Mouse (Mus musculus) layer of hippocampus, postnatal 14 days (tissue): Measurements from ENCODE around the gene Actr3b. TPM values are rescaled to one million over a fixed set of nuclear protein-coding genes. Genes with fewer than 3 reads are reported as not detected.
A peak's percentile ranks its signal among the peaks of the same experiment; 100 is the strongest.
"Not testable (repeated sequence)": the region's sequence is repeated elsewhere in the genome, so short reads cannot be mapped to it uniquely, and the experiment has no call there.

ENCODE experiments used
- DNase-seq, 2 experiments: peaks; one replicate each; pipeline ENCODE4 v3.0.0; 2021 to 2022; ENCODE audit warnings: low spot score in 2 of 2, mixed read lengths in 1 of 2
- total RNA-seq, 2 experiments: library from RNA; stranded (reverse); gene quantifications; 2 replicates each; pipeline ENCODE4 v1.2.3; 2021

The Actr3b gene
- total RNA-seq, 2 experiments from 2014 or later: 189 to 198 TPM

DNA sequence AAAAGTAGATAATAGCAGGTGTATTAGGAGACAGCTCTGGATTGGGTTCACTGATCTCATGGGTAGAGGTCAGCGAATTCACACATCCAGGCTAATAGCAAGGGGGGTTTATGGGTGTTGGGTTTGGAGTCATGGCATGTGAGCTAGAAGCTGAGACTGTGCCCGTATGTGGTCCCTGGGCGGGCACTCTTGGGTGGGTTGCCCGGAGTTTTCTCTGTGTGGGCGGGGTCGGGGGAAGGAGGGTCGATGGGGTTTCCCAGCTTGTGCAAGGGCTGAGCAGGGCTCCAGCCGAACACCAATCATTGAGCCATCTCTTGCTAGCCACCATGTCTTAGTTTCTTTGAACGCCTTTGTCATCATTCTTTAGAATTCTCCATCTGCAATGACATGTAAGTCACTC lies 12.7 kb downstream of the Actr3b start:
- no peak for DNase-seq

DNA sequence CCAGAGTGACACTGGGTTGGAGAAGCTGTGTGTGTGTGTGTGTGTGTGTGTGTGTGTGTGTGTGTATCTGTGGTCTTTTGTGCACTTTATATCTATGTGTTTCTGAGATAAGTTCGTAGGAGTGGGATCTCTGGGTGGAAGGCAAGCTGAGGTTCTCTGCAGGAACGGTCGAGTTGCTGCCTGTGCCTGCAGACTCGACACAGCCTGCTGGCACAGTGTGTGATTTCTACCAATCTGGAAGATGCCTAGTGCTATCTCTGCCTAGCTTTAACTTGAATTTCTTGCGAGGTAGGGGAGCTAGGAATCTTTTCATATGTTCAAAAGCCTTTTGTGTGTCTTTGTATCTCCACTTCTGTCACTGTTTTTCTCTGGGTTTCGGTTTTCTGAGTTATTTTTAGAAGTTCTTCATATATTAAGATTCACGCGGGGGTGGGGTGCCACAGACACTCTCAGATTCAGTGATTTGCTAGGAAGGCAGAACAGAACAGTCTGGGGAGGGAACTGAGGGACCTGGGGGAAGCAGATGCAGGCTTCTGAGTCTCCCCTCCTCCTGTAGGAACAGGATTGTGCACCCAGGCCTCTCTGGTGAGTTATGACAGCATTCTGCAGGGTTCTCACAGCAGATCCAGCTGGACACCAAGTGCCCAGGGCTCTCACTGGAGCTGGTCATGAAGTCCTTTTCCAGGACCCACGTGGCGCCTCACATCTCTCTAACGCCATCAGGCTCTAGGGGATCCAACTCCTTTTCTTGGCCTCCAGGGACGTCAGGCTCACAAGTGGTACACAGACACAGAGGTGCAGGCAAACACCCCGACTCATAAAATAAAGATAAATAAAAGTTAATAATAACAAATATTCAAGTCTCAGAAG lies 14.4 kb downstream of the Actr3b start:
- peak; percentile 30 to 64 for DNase-seq

DNA sequence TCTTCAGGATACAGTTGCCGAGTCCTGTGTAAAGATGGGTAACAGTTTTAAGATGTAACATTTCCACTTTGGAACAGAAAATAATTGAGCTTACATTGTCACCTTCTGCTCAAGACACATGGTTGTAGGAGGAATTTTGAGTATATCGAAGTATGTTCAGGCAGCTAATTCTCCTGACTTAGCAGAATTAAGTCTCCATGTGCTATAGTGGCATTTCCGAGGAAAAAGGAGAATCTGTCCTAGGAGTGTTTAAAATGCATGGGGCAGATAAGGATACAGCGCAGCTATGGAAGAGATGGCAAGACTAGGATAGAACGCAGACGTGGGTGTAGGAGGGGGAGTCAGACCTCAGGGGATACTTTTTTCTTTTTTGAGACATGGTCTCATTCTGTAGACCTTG lies 31.8 kb downstream of the Actr3b start:
- peak in 1 of 2 experiments; percentile 31 for DNase-seq

DNA sequence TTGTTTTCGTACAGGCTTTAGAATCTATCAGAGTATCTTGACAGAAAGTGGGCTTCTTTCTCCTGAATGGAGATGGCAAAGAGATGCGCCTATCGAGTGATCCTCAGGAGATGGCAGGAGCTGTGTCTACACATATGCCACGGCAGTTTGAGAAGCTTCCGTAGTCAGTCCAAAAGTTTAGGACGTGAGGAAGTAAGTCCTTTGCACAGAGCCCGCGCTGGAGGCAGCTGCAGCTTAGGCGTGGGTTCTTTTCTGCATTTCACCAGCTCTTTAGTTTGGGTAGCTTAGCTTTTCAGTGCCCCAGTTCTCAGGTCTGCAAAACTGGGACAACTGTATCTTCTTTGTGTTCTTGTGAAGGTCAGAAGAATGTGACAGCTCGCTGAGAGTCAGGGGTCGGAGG lies 38.0 kb downstream of the Actr3b start:
- no peak for DNase-seq

DNA sequence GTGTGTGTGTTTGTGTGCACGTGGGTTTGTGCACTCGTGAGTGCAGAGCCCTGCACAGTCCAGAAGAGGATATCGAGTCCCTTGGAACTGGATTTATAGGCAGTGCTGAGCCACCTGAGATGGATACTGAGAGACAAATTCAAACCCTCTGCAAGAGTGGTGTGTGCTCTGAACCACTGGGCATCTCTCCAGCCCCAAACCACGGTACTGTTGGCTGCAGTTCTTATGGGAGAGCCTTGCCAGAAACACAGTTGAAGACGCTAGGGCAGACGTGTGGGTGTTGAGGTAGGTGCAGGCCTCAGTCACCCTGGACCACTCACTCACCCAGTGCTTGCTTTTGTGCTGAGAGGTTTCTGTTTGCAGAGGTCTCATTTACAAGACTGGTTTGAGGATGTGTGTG lies 41.1 kb downstream of the Actr3b start:
- DNase-seq: peak in 1 of 2 experiments; percentile 19

DNA sequence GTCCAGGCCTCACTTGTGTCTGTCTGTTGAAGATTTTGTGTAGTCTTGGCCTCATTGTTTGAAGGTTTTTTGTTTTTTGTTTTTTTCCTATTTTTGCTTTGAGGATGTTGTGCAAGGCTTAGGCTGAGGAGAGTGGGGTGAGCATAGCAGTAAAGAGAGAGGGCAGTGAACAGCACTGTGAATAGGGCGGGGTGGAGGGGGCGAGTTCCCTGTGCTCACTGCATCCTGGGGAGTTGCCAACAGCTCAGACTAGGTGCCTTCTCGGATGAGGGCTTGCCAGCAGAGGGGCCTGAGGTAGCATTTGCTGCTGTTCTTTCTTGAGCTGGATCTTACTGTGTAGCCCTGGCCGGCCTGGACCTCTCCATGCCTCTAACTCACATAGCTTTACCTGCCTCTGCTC lies 41.9 kb downstream of the Actr3b start:
- no peak for DNase-seq

DNA sequence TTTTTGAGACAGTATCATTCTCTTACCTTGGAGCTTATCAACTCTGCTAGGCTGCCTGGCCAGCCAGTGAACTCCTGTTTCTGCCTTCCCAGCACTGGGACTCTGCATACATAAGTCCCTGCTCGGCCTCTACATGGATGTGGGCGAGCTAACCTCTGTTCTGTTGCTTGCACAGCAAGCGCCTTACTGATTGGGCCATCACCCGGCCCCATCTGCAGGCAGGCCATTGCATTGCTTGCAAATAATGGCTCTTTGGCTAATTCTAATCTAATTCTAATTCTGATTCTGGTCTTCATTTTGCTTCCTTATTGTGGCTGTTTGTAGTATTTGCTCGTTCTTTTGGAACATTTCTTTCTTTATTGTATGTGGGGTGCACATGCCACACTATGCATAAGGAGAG lies 44.8 kb downstream of the Actr3b start:
- no peak for DNase-seq

DNA sequence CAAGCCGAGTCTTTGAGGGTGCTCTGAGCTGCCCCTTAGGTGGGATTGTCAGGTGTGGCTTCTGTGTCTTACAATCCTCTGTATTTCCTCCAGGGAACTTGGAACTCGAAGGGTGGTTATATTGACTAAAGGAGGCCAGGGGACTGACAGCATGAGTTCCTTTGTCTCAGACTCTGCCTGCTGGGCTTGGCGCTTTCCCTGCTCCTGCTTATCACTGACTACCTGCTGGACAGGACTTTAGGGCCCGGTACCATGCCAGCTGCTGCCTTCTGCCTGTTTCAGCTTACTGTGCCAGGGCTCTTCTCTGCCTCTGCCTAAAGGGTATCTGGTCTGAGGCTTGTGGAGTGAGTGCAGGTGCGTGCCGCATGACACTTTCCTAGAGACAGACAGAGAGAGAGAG lies 53.1 kb downstream of the Actr3b start:
- no peak for DNase-seq

DNA sequence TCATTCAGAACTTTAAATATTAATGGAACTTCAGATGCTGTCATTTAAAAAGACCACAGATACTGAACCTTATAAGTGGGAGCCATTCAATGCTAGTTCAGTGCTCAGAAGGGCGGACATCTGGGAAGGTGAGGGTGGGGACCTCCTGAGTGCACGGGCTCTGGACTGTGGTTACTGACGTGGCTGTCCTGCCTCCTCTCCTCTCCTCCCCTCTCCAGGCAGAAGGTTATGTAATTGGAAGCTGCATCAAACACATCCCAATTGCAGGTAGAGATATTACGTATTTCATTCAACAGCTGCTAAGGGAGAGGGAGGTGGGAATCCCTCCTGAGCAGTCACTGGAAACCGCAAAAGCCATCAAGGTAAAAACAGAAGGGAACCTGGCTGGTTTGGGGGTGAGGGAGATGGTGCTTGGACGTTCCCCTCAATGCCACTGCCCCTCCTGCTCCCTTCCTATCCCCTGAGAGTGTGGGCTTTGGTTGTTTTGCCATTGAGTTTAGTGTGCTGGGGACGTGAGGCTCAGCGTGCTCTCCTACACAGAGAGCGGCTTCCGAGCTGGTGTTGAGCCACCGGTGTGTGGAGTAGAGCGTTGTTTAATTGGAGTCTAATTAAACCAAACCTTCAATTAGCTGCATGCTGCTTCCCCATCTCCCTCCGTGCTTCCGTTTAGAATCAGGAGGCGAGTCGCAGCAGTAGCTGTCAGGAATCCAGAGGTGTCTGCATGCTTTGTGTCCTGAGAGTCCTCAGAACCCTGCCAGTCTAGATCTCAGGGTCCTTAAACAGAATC lies 69.7 kb downstream of the Actr3b start:
- no peak for DNase-seq

DNA sequence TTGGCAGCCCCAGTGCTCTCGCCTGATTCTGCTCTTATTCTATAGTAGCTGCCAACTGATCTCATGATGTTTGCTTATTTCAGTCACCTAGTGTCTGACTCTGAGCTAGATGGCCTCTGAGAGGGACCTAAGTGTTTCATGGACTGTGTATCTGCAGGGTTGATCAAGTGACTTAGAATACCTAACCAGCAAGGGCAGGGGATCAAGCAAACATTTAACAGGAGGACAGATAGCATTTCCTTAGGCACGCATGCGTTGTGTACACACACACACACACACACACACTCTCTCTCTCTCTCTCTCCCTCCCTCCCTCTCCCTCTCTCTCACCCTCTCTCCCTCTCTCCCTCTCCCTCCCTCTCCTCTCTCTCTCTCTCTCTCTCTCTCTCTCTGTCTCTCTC lies 71.0 kb downstream of the Actr3b start:
- DNase-seq: no peak

DNA sequence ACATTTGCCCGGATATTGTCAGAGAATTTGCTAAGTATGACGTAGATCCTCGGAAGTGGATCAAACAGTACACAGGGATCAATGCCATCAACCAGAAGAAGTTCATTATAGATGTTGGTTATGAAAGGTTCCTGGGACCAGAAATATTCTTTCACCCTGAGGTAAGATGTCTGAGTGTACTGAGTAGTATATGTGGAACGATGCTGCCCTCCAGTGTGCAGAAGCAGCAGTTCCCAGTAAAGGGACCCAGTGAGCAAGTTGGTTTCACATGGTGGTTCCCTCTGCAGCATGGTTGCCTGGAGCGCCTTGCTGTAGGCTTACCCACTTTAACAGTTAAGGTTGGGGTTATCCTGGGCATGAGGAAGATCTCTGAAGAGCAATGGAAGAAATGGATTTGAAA lies 71.8 kb downstream of the Actr3b start:
- DNase-seq: peak; percentile 48 to 71

DNA sequence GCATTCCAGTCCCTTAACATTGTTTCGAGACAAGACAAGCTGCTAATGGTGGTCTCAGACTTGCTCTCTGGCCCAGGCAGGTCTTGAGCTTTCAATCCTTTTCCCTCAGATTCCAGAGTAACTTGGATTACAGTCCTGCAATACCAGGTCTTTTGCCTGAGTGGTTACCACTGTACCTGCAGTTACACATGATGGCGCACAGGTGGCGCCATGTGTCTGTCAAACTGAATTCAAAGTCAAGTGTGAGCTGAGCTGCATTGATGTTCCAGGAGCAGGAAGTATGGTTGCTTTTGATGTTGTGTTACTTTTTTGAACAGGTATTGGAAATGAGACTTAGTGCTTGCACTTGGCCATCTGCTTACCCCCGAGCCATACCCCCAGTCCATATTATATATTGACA lies 79.6 kb downstream of the Actr3b start:
- DNase-seq: peak; percentile 37 to 56

DNA sequence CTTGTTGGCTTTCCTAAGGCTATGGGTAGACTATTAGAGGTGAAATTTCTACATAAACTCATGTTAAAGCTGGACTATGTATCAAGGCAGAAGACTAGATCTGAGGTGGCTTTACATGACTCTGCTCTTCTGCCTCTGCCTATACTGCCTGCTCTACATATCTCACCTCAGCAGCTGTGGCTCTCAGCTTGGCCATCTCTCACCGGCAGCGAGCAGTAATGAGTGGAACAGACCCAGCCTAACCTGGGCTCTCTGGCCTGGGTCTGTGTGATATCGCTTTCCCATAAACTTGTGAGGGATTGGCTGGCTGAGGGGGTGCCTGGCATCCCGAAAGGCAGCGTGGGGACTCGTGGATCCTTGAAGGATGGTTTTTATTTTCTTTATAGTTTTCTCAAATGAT lies 86.8 kb downstream of the Actr3b start:
- no peak for DNase-seq

DNA sequence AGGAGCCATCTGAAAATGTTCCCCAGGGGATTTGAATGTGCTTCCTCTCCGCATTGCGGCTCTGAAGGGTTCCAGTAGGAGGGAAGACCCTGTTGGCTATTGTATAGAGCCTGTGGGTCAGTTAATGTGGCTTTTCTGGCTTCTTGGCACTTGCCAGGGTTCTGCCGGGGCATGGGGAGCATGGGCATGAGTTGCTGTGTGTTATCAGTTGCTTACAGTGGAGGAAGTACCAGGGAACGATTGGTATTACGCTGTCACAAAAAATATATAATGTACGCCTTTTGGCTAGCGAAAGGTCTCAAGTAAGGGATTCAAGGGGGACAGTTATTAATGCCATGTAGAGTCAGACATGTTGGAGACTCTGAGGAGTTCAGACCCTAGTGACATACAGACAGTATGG lies 87.4 kb downstream of the Actr3b start:
- no peak for DNase-seq

DNA sequence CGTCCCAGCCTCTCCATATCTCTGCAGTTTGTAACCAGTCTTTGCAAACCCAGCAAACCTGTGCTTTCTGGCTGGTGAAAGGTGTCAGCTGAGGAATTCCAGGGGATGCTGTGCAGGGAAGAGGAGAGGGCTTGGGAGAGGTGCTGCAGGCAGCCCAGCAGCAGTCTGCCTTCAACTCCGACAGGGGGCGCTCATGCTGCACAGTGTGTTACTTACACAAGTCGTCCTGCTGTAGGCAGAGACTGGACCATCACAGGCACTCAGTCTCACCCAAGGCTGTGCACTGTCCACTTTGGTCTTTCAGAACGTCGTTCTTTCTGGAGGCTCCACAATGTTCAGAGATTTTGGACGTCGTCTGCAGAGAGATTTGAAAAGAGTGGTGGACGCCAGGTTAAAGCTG lies 88.3 kb downstream of the Actr3b start:
- DNase-seq: peak; percentile 55 to 61

DNA sequence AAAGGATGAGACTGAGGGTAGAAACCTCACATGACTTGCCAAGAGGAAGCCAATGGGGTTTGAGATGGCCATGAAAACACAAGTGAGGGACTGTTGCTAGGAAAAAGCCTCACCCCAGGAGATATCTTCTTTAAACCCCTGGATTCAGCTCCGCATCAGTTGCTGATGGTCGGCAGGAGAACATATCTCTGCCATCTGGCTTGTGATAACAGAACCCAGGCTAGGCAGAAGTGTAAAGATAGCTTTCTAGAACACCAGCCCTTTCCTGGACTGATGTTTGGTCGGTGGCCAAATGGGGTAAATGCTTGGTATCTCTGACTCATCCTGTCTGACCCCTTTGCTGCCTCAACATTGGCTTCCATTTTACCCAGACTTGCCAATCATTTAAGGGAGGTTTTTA lies 106.4 kb downstream of the Actr3b start:
- DNase-seq: no peak

DNA sequence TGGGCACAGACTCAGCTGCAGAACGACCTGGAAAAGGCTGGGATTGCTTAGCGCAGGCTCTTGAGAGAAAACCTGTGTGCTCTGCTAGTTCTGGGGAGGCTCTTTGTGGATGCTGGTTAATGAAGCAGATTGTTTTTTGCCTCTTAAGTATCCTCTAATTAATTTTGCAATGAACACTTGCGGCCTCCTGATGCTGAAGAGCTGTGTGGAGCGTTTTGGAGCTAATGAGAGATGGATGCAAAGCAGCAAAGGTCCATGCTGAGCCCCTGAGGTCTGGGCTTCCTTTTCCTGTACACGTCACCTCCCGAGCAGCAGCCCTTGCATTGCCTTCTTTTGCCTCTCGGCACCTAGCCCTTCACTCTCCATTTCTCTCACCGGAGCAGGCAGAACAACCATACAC lies 110.1 kb downstream of the Actr3b start:
- DNase-seq: no peak

DNA sequence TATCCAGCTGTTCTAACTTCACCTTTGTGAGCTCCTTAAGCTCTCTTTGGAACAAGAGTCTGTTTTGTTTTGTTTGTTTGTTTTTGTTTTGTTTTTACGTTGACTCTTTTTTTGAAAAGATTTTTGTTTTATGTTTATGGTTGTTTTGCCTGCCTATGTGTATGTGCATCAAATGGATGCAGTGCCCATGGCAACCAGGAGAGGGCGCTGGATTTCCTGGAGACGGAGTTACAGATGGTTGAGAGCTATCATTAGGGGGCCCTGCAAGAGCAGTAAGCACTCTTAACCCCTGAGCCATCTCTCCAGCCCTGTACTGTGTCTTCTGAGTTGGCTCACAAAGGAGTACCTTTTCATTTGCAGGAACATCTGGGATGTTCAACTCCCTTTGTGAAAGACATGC lies 110.8 kb downstream of the Actr3b start:
- DNase-seq: no peak

DNA sequence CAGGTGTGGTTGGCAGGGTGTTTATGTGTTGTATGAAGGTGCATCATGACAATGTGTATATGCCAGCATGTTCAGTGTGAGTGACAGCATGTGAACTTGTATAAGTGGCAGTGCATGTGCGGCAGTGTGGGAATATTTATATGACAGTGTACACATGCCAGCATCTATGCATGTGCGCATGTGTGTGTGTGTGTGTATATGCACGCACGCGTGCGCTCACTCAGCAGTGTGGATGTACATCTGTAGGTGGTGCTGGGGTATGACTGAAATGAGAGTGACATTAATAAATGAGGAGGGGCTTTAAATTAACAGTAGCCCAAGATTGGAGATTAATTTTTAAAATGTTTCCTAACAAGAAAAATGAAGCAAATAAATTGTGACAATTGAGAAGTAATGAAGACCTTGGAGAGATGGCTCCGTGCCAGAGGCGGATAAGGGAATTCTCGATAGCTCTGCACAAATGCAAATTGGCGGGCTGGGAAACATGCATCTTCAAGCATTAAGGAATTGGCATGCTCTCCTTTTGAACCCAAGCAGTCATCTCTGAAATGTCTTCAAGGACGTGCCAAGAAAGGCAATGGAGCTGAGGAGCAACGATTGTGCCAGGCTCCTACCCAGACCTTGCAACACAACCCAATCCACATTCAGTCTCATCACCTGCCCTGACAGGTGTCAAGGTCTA lies 111.7 kb downstream of the Actr3b start:
- no peak for DNase-seq

DNA sequence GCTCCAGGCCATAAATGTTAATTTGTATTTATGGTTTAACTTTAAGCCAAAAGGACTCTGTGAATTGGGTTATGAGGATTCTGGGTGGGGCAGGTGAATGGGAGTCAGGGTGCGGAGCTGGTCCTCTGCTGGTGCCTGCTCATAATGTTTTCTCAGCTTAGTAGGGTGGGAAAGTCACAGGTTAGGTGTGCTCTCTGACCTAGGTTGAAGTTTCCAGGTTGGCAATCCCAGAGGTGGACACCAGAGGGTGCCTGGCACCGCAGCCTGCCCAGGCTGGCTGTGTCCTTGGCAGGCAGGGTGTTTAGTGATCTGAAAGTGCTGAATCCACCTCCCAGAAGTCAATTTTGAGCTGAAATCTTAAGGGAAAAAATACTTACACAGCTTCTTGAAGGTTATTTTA lies 113.2 kb downstream of the Actr3b start:
- DNase-seq: no peak

DNA sequence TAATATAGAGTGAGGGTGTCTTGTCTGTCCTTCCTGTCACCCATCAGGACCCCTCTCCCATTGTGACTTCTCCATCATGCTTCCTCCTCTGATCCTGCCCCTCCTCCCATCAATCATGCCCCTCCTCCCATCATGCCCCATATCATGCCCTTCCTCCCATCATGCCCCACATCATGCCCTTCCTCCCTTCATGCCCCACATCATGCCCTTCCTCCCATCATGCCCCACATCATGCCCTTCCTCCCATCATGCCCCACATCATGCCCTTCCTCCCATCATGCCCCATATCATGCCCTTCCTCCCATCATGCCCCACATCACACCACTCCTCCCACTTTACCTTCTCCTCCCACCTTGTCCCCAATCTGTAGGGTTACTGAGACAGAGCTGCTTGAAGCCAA lies 116.1 kb downstream of the Actr3b start:
- DNase-seq: not testable (repeated sequence)

DNA sequence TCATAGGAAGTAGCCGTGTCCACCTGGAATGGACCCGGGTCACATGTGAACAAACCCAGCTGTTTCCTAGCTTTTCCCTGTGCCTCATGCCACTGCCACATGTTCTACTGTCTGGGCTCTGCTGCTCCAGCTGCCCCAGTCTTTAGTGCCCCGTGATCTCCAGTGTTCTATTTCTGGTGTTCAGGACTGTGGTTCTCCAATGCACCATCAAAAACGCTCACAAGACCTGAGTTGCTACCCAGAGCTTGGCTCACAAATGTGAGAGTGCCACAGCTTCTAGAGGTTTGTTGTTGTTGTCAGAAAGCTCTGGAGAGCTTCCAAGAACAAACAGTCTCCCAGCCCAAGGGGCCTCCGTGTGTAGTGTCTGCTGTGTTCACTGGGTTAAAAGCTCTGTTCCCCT lies 117.5 kb downstream of the Actr3b start:
- no peak for DNase-seq
